Mouse (Mus musculus) frontal cortex, postnatal 10 days (tissue): Measurements from ENCODE around the gene Arhgap9.

Source experiments
- DNase-seq, 2 experiments: peaks; one replicate each; pipeline ENCODE4 v3.0.0; 2022; ENCODE audit warnings: low spot score in 2 of 2, mixed read lengths in 1 of 2

Gene Arhgap9

GRCm38 (mm10) chr10:127322669-127323068, 905 bp downstream of the Arhgap9 start:
- DNase-seq: no peak

GRCm38 (mm10) chr10:127323131-127323855, 1.5 kb downstream of the Arhgap9 start:
- DNase-seq: no peak

- DNase-seq: no peak
Observed at GRCm38 (mm10) chr10:127324495-127324894, 2.7 kb downstream of the Arhgap9 start.

GRCm38 (mm10) chr10:127325454-127326016, 3.8 kb downstream of the Arhgap9 start:
- DNase-seq: no peak

GRCm38 (mm10) chr10:127326017-127326801, 4.4 kb downstream of the Arhgap9 start:
- DNase-seq: no peak

GRCm38 (mm10) chr10:127326828-127327227, 5.1 kb downstream of the Arhgap9 start:
- DNase-seq: no peak

- DNase-seq: no peak
Observed at GRCm38 (mm10) chr10:127327461-127328145, 5.8 kb downstream of the Arhgap9 start.

GRCm38 (mm10) chr10:127330212-127330611, 8.4 kb downstream of the Arhgap9 start:
- DNase-seq: no peak

GRCm38 (mm10) chr10:127332211-127332874, 10.6 kb downstream of the Arhgap9 start:
- no peak for DNase-seq

- no peak for DNase-seq
Observed at GRCm38 (mm10) chr10:127333152-127333551, 11.4 kb downstream of the Arhgap9 start.

- no peak for DNase-seq
Observed at GRCm38 (mm10) chr10:127335271-127335670, 13.5 kb downstream of the Arhgap9 start.

GRCm38 (mm10) chr10:127336952-127337351, 15.2 kb downstream of the Arhgap9 start:
- no peak for DNase-seq

GRCm38 (mm10) chr10:127337536-127338099, 15.9 kb downstream of the Arhgap9 start:
- no peak for DNase-seq

GRCm38 (mm10) chr10:127338930-127339682, 17.3 kb downstream of the Arhgap9 start:
- peak; percentile 73 to 84 for DNase-seq

- DNase-seq: no peak
Observed at GRCm38 (mm10) chr10:127339683-127340576, 18.2 kb downstream of the Arhgap9 start.

GRCm38 (mm10) chr10:127340577-127341359, 19.0 kb downstream of the Arhgap9 start:
- no peak for DNase-seq

- no peak for DNase-seq
Observed at GRCm38 (mm10) chr10:127341360-127341690, 19.6 kb downstream of the Arhgap9 start.

GRCm38 (mm10) chr10:127341891-127342639, 20.3 kb downstream of the Arhgap9 start, which contains the start of gene Gli1:
Gene Gli1 (minus strand): TSS chr10:127341974.
- peak in 1 of 2 experiments; percentile 66 for DNase-seq
